Mouse (Mus musculus) heart, adult 2 months (tissue): Measurements from ENCODE around the gene Fastk.

Experiments used
- CTCF ChIP-seq: fragments of 200-600 bp; IDR thresholded peaks from 2 replicates; pipeline ENCODE4 v1.8.1; 2022; ENCODE audit warnings: antibody characterized with exemption, mild to moderate bottlenecking, moderate library complexity
- POLR2A ChIP-seq: fragments of 200-500 bp; IDR thresholded peaks from 2 replicates; pipeline ENCODE4 v1.6.1; 2011; ENCODE audit warnings: mild to moderate bottlenecking, low read depth, low read length, control low read depth; ENCODE audit not compliant: insufficient read depth

DNA sequence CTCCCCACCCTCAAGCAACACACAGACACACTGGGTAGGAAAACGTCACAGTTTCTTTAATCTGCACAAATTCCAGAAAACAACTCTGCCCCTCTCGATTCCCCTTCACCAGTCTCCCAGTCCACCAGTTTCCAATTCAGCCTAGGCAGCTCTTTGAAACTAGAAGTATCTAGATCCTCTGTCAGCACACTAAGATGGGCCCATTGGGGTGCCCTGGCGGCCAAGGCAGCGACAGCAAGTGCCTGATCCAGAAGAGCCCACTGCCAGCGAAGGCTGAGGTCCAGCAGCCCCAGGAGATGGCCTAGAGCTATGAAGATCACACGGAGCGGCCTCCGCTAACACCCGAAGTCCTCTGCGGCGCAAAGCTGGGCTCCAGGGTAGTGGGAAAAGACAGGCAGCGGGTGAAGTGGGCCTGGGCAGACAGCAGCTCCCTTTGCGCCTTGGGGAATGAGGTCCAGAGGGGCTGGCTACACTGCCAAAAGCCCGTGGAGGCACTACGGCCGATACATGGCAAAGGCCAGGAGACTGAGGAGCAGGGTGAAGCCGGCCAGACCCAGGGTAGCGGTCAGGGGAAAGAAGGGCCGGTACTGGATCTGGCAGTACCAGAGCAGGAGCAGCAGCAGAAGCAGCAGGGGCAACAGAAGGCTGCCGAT, 467 bp upstream of the Fastk start:
- TF ChIP-seq CTCF (0 out of 2 replicates have a peak, but pooled peaks have one; percentile 11), POLR2A (no peak)
